Mouse (Mus musculus): ENCODE measurements around the gene Ltb4r2. TPM values are rescaled to one million over a fixed set of nuclear protein-coding genes. Genes with fewer than 3 reads are reported as not detected.
A peak's percentile ranks its signal among the peaks of the same experiment; 100 is the strongest.

Gene Ltb4r2
- polyA plus RNA-seq, 1 experiment = 5.6 TPM

DNA sequence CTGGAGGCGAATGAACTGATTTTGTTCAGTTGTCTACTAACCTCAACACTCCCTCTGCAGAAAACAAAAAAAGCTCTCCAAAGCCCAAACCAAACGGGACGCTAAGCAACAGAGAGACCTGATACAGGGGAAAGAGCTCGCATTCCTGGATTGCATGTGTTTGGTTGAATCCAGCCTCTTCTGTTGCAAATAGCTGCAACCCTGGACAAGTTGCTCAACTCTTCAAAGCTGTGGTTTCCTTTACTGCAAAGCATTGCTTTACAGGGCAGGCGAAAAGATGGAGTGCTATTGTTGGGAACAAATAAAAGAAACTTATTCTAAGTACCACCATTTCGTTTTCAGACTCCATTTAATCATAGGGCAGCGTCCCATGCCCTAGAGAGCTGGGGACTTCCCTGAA, 26.4 kb upstream of the Ltb4r2 start:
- peaks cover 23% of the 10 kb centered on the region for H3K36me3 ChIP-seq (replicated peaks; ENCODE audit: low read length)
- no peak for TF ChIP-seq FLI1 (IDR thresholded peaks at IDR 0.05; ENCODE audit: low read length)
- TF ChIP-seq GATA1 (IDR thresholded peaks at IDR 0.05; ENCODE audit: borderline replicate concordance, low read length) = no peak
- H3K4me3 ChIP-seq (replicated peaks) = no peak overlapping the region
- H3K9me3 ChIP-seq = no peaks in the 10 kb centered on the region
- peaks cover 34% of the 10 kb centered on the region for H3K27me3 ChIP-seq (replicated peaks)
- peaks cover 27% of the 10 kb centered on the region for H3K4me1 ChIP-seq

DNA sequence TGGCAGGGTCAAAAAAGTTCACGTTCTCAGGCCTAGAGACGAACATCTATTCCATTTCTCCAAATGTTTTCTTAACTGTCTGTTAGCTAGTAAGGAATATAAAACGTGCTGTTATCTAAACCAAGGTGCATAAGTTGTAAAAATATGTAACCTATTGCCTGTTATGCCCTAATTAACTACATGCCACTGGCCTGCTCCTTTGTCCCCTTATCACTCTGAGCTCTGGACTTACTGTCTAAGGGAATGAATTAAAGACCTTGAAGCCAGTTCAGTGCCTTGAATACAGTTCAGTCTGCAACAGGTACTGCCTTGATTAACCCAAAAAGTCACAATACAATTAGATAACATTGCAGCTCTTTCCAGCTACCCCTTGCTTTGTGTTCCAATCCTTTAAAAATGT, 25.9 kb upstream of the Ltb4r2 start:
- Histone ChIP-seq H3K4me1 (peaks cover 23% of the 10 kb centered on the region), H3K27me3 (replicated peaks) (peaks cover 30% of the 10 kb centered on the region), H3K9me3 (no peaks in the 10 kb centered on the region), H3K36me3 (replicated peaks; ENCODE audit: low read length) (peaks cover 27% of the 10 kb centered on the region), H3K4me3 (replicated peaks) (no peak overlapping the region)
- no peak for TF ChIP-seq FLI1 (IDR thresholded peaks at IDR 0.05; ENCODE audit: low read length)
- no peak for TF ChIP-seq GATA1 (IDR thresholded peaks at IDR 0.05; ENCODE audit: borderline replicate concordance, low read length)

DNA sequence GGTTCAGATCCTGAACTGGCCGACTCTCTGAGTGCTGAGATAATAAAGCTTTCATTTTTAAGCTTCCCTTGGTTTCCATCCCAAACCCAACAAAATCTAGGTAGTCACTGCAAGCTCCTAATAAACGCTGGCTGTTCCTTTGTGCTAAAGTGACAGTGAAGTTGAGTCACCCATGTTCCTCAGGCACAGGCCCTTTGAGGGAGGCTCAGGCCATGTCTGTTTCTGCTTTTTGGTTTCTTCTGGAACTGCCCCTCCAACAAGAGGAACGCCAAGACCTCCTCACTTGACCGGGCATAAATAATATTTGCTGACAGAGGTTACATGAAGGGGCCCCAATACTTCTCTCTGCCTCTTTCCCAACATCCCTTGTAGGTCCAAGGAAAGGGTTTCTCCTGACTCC, 25.5 kb upstream of the Ltb4r2 start:
- peaks cover 25% of the 10 kb centered on the region for H3K27me3 ChIP-seq (replicated peaks)
- peaks cover 19% of the 10 kb centered on the region for H3K4me1 ChIP-seq
- no peak for TF ChIP-seq GATA1 (IDR thresholded peaks at IDR 0.05; ENCODE audit: borderline replicate concordance, low read length)
- no peak for TF ChIP-seq FLI1 (IDR thresholded peaks at IDR 0.05; ENCODE audit: low read length)
- no peaks in the 10 kb centered on the region for H3K9me3 ChIP-seq
- peaks cover 32% of the 10 kb centered on the region for H3K36me3 ChIP-seq (replicated peaks; ENCODE audit: low read length)
- no peak overlapping the region for H3K4me3 ChIP-seq (replicated peaks)

- Histone ChIP-seq H3K4me3 (replicated peaks) (no peak overlapping the region), H3K9me3 (no peaks in the 10 kb centered on the region), H3K27me3 (replicated peaks) (peaks cover 19% of the 10 kb centered on the region), H3K36me3 (replicated peaks; ENCODE audit: low read length) (peaks cover 46% of the 10 kb centered on the region), H3K4me1 (peaks cover 13% of the 10 kb centered on the region)
- TF ChIP-seq FLI1 (IDR thresholded peaks at IDR 0.05; ENCODE audit: low read length) (no peak), GATA1 (IDR thresholded peaks at IDR 0.05; ENCODE audit: borderline replicate concordance, low read length) (no peak)
These were observed 24.0 kb upstream of the Ltb4r2 start for GRCm38 (mm10) chr14:55737086-55737687.

- no peaks in the 10 kb centered on the region for H3K27me3 ChIP-seq (replicated peaks)
- H3K9me3 ChIP-seq = no peaks in the 10 kb centered on the region
- no peak for TF ChIP-seq GATA1 (IDR thresholded peaks at IDR 0.05; ENCODE audit: borderline replicate concordance, low read length)
- no peak for TF ChIP-seq FLI1 (IDR thresholded peaks at IDR 0.05; ENCODE audit: low read length)
- peaks cover 39% of the 10 kb centered on the region for H3K4me1 ChIP-seq
- peaks cover 58% of the 10 kb centered on the region for H3K36me3 ChIP-seq (replicated peaks; ENCODE audit: low read length)
- H3K4me3 ChIP-seq (replicated peaks) = peak overlapping the region; percentile 75
These were observed 17.5 kb upstream of the Ltb4r2 start for GRCm38 (mm10) chr14:55743711-55744110.

DNA sequence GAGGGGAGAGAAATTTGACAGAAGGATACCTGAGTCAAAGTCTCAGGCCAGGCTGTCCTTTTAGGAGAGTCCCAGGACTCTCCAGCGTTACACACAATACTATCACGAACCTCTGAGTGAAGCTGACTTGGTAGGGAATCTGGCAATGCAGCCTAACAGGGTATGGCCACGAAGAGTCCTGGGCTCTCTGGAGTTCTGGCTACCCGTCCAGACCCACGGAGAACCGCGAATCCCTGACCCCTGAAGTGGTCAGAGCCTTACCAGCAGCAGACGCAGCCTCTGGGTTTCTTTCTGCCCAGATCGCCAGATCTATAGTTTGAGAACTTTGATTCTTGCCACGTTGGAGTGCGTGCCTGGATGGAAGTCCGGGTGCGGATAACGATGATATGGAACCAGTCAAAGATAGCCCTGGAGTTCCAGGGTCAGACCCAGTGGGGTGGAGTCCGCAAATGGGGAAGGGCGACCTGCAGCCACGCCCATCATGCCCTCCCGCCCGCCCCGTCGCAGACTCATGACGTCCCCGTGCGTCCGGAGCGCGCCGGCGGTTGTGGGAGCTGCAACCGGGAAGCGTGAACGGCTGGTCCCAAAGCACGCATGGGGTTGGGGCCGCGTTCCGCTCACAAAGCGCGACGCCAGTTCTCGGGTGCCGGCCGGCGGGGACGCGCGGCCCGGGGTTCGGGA, 15.9 kb upstream of the Ltb4r2 start, which contains the start of the genes Dhrs1 and Nop9:
Gene Dhrs1, minus strand, starts transcription at position 511 of the 681 bp plus-strand sequence.
Gene Nop9, plus strand, starts transcription at position 514 of the 681 bp plus-strand sequence.
- Histone ChIP-seq H3K4me1 (peaks cover 39% of the 10 kb centered on the region), H3K4me3 (replicated peaks) (peak within 1 kb of the TSS; percentile 97), H3K36me3 (replicated peaks; ENCODE audit: low read length) (peaks cover 58% of the 10 kb centered on the region), H3K9me3 (no peaks in the 10 kb centered on the region), H3K27me3 (replicated peaks) (no peaks in the 10 kb centered on the region)
- TF ChIP-seq FLI1 (IDR thresholded peaks at IDR 0.05; ENCODE audit: low read length) (no peak), GATA1 (IDR thresholded peaks at IDR 0.05; ENCODE audit: borderline replicate concordance, low read length) (no peak)

GRCm38 (mm10) chr14:55745861-55746237, 15.4 kb upstream of the Ltb4r2 start:
- Histone ChIP-seq H3K36me3 (replicated peaks; ENCODE audit: low read length) (peaks cover 58% of the 10 kb centered on the region), H3K27me3 (replicated peaks) (no peaks in the 10 kb centered on the region), H3K4me1 (peaks cover 39% of the 10 kb centered on the region), H3K9me3 (no peaks in the 10 kb centered on the region), H3K4me3 (replicated peaks) (peak overlapping the region; percentile 97)
- no peak for TF ChIP-seq FLI1 (IDR thresholded peaks at IDR 0.05; ENCODE audit: low read length)
- TF ChIP-seq GATA1 (IDR thresholded peaks at IDR 0.05; ENCODE audit: borderline replicate concordance, low read length) = no peak

DNA sequence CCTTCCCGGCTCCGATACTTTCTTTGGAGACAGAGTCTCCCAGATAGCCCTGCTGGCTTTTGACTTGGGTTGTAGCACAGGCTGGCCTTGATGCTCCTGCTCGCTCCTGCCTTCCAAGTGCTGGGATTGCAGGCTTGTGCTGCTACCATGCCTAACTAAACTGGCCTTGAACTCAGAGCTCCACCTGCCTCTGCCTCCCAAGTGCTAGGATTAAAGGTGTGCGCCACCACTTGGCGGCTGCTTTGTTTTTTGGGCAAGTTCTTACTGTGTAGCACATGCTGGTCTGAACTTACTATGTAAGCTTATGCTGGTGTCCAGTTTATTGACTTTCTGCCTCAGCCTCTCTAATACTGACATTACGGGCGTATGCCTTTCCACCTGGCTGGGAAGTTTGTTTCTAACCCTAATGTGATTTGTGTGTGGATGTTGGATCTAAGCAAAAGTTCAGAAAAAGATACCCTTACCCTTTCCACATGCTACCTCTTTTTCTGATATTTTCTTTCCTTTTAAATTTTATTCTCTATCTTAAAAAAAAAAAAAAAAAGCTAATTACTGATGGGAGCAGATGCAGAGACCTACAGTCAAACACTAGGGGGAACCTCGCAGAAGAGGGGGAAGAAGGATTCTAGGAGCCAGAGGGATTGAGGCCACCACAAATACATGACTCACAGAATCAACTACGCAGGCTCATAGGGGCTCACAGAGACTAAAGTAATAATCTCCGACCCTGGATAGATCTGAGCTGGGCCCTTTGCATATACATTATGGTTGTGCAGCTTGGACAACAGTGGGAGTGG, 14.0 kb upstream of the Ltb4r2 start:
- H3K9me3 ChIP-seq = no peaks in the 10 kb centered on the region
- H3K36me3 ChIP-seq (replicated peaks; ENCODE audit: low read length) = peaks cover 58% of the 10 kb centered on the region
- H3K4me3 ChIP-seq (replicated peaks) = peak overlapping the region; percentile 97
- H3K4me1 ChIP-seq = peaks cover 39% of the 10 kb centered on the region
- no peaks in the 10 kb centered on the region for H3K27me3 ChIP-seq (replicated peaks)
- no peak for TF ChIP-seq GATA1 (IDR thresholded peaks at IDR 0.05; ENCODE audit: borderline replicate concordance, low read length)
- TF ChIP-seq FLI1 (IDR thresholded peaks at IDR 0.05; ENCODE audit: low read length) = no peak

DNA sequence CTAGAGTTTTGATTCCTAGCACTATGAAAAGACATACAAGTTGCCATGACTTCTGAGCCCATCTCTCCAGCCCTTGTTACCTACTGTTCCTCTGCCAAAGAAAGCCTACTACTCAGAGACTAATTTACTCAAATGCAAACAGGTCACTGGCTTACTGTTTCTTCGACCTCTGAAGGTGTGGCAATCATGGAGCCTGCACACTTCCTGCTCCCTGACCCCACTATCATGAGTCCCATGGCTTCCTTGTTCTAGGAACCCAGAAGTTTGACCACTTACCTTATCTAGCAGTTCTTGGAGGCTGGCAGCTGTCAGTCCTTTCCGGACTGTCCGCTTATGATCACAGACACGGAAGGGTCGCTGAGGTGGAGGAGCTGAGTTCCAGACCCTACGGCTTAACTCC, 3.7 kb upstream of the Ltb4r2 start:
- Histone ChIP-seq H3K27me3 (replicated peaks) (peaks cover 16% of the 10 kb centered on the region), H3K36me3 (replicated peaks; ENCODE audit: low read length) (peaks cover 47% of the 10 kb centered on the region), H3K4me3 (replicated peaks) (peak overlapping the region; percentile 24), H3K4me1 (peaks cover 46% of the 10 kb centered on the region), H3K9me3 (no peaks in the 10 kb centered on the region)
- TF ChIP-seq GATA1 (IDR thresholded peaks at IDR 0.05; ENCODE audit: borderline replicate concordance, low read length) (no peak), FLI1 (IDR thresholded peaks at IDR 0.05; ENCODE audit: low read length) (no peak)
